Mouse (Mus musculus) midbrain, embryonic 13.5 days (tissue): ENCODE measurements around the gene Slc25a20. TPM values are rescaled to one million over a fixed set of nuclear protein-coding genes. Genes with fewer than 3 reads are reported as not detected.
A peak's percentile ranks its signal among the peaks of the same experiment; 100 is the strongest.

Source experiments
- ATAC-seq: fragments of 200-750 bp; cut with Nextera tagmentation; 2 replicates; pipeline ENCODE4 v1.8.0; 2017; ENCODE audit warnings: mild to moderate bottlenecking, moderate TSS enrichment, moderate library complexity
- H3K27ac ChIP-seq: fragments of 300-500 bp; sonication (generic); 2 replicates; pipeline ENCODE4 v1.5.1; 2015; ENCODE audit warnings: inconsistent platforms, mild to moderate bottlenecking, moderate library complexity
- H3K27me3 ChIP-seq: fragments of 300-500 bp; sonication (generic); 2 replicates; pipeline ENCODE4 v1.6.1; 2015; ENCODE audit warnings: mild to moderate bottlenecking, inconsistent platforms
- H3K36me3 ChIP-seq: fragments of 300-500 bp; sonication (generic); 2 replicates; pipeline ENCODE4 v1.6.1; 2015; ENCODE audit warnings: mild to moderate bottlenecking, inconsistent platforms
- H3K4me1 ChIP-seq: fragments of 300-500 bp; sonication (generic); replicated peaks from 2 replicates; pipeline ENCODE4 v1.6.1; 2015; ENCODE audit warnings: inconsistent platforms
- H3K4me2 ChIP-seq: fragments of 300-500 bp; sonication (generic); replicated peaks from 2 replicates; pipeline ENCODE4 v1.6.1; 2015; ENCODE audit warnings: moderate library complexity, mild to moderate bottlenecking, inconsistent platforms
- H3K4me3 ChIP-seq: fragments of 300-500 bp; sonication (generic); replicated peaks from 2 replicates; pipeline ENCODE4 v1.5.1; 2015; ENCODE audit warnings: mild to moderate bottlenecking, inconsistent platforms
- H3K9ac ChIP-seq: fragments of 300-500 bp; sonication (generic); replicated peaks from 2 replicates; pipeline ENCODE4 v1.6.1; 2015; ENCODE audit warnings: mild to moderate bottlenecking, inconsistent platforms
- H3K9me3 ChIP-seq: fragments of 300-500 bp; sonication (generic); 2 replicates; pipeline ENCODE4 v1.6.1; 2016; ENCODE audit warnings: mild to moderate bottlenecking, inconsistent platforms
- WGBS: fragments of 180-500 bp; shearing (Covaris S2); methylation state at CpG from one replicate; pipeline ENCODE4 v1.1.7; 2015; 5-methylcytosine and 5-hydroxymethylcytosine counted together
- polyA plus RNA-seq: library from polyadenylated mRNA; unstranded; fragments of >200 nt; fragmentation: Nextera tagmentation; extraction: Ambion mirVana; gene quantifications from 2 replicates; pipeline ENCODE4 v1.2.1, GENCODE M21; 2015

Gene Slc25a20
- polyA plus RNA-seq, result 39.5 and 40.5 TPM in 2 replicates

DNA sequence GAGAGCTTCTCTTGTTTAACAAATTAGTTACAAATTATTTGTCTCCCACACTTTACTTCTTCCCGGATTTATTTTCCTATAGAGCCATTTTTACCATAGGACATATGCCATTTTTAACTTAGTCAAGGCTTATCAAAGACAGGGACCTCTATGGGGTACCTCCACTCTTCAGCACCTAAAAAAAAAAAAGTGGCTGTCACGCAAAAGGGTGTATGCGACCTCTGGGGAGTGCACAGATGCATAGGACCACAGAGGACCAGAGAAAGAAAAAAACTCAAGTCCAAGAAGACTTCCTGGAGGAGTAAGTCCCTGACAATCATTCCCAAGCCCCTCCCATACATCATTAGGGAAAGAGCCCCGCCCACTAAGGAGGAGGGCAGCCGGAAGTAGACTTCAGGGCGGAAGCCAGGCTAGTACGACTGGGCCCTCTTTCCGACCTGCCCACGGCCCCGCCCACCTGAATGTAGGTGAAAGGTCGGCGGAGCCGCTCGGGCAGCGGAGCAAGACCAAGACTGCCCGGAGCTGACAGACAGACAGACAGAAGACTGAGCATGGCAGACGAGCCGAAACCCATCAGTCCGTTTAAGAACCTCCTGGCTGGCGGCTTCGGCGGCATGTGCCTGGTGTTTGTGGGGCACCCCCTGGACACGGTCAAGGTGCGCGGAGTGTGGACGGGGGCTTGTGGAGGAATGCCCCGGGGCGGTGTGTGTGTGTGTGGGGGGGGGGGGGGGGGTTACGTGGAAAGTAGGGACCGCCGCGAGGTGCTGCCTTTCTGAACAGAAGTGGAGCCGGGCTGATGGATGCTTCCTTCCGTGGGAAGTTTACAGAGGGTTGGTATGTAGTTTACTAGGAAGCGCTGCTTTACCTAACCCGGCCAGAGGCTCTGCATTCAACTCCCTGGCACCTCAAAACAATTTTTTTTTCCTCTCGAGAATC lies at the start of gene Slc25a20:
Gene Slc25a20 (plus strand): TSS at position 412 of the 936 bp plus-strand sequence.
- H3K27ac ChIP-seq, result no peak within 1 kb of the TSS
- peak; percentile 91 for ATAC-seq
- no peaks in the 10 kb centered on the region for H3K27me3 ChIP-seq
- WGBS, result 2% methylated on average over 31 of the region's 37 CpGs
- peak within 1 kb of the TSS; percentile 72 for H3K9ac ChIP-seq
- H3K4me3 ChIP-seq, result peak within 1 kb of the TSS; percentile 71
- H3K9me3 ChIP-seq, result no peaks in the 10 kb centered on the region
- no peaks in the 10 kb centered on the region; the same call in 1 of the 2 replicates for H3K36me3 ChIP-seq
- peak within 1 kb of the TSS; percentile 69 for H3K4me2 ChIP-seq
- H3K4me1 ChIP-seq, result peaks cover 12% of the 10 kb centered on the region

DNA sequence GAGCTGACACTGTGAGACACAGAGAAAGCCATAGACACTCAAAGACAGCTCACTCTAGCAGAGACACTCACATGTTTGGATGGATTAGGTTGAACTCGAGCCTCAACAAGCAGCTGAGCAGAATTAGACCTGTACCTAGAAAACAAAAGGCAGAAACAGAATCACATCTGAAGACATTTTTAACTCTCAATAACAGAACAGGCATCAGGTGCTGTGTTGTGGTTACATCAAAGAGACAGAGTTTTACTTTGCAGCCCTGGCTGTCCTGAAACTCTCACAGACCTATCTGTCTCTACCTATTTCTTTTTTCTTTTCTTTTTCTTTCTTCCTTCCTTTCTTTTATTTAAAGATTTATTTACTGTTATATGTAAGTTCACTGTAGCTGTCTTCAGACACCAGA lies 44.6 kb upstream of the Slc25a20 start:
- Histone ChIP-seq H3K9me3 (no peaks in the 10 kb centered on the region), H3K9ac (no peak overlapping the region), H3K4me2 (no peak overlapping the region), H3K27me3 (no peaks in the 10 kb centered on the region), H3K36me3 (peaks cover 69% of the 10 kb centered on the region), H3K27ac (no peak overlapping the region), H3K4me1 (no peaks in the 10 kb centered on the region), H3K4me3 (no peak overlapping the region)
- ATAC-seq, result no peak
- WGBS, result 91% methylated on average over 1 of the region's 1 CpGs

GRCm38 (mm10) chr9:108626498-108626897 lies 35.4 kb upstream of the Slc25a20 start:
- Histone ChIP-seq H3K4me2 (no peak overlapping the region), H3K27me3 (no peaks in the 10 kb centered on the region), H3K4me3 (no peak overlapping the region), H3K4me1 (no peaks in the 10 kb centered on the region), H3K27ac (no peak overlapping the region), H3K9ac (no peak overlapping the region), H3K36me3 (peaks cover 16% of the 10 kb centered on the region), H3K9me3 (no peaks in the 10 kb centered on the region)
- WGBS, result 95% methylated on average over 2 of the region's 2 CpGs
- no peak for ATAC-seq

DNA sequence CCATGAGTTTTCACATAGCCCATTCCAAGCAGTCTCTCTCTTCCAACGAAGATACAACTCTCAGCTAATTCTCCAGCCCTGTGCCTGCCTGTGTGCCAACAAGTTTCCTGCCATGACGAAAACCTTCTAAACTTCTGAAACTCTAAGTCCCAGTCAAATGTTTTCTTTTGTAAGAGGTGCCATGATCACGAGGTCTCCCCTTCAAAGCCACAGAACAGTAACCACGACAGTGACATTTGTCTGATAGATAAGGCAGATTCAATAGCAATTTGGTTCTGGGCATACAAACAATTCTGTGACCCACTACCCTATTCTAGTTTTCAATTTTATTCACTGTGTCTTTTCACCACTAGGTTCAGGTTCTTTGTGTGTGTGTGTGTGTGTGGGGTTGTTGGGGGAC lies 33.7 kb upstream of the Slc25a20 start:
- H3K4me3 ChIP-seq, result no peak overlapping the region
- no peaks in the 10 kb centered on the region for H3K9me3 ChIP-seq
- no peak overlapping the region for H3K27ac ChIP-seq
- 85% methylated on average over 4 of the region's 4 CpGs for WGBS
- no peak overlapping the region for H3K4me2 ChIP-seq
- H3K27me3 ChIP-seq, result no peaks in the 10 kb centered on the region
- no peak overlapping the region for H3K9ac ChIP-seq
- no peak for ATAC-seq
- H3K36me3 ChIP-seq, result peaks cover 18% of the 10 kb centered on the region
- H3K4me1 ChIP-seq, result no peaks in the 10 kb centered on the region

DNA sequence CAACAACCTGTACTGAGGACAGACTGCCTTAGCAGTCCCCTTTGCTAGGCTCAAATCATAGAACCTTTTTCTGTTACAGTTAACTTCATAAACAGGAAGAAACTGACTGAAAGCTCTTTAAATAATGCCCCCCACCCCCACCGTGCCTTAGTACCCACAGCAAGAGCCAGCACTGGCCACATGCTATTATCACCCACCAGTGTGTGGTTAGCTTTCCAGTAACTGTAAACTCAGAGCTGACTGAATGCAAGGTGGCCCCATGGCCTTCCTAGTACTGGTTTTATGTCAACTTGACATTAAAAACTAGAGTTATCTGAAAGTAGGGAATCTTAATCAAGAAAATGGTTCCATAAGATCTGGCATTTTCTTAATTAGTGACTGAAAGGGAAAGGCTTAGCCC lies 31.2 kb upstream of the Slc25a20 start:
- Histone ChIP-seq H3K36me3 (peaks cover 15% of the 10 kb centered on the region), H3K27me3 (no peaks in the 10 kb centered on the region), H3K9me3 (no peaks in the 10 kb centered on the region), H3K27ac (no peak overlapping the region), H3K4me1 (no peaks in the 10 kb centered on the region), H3K4me3 (no peak overlapping the region), H3K9ac (no peak overlapping the region), H3K4me2 (no peak overlapping the region)
- 94% methylated on average over 1 of the region's 1 CpGs for WGBS
- ATAC-seq, result no peak

- Histone ChIP-seq H3K4me1 (no peaks in the 10 kb centered on the region), H3K27me3 (no peaks in the 10 kb centered on the region), H3K27ac (no peak overlapping the region), H3K36me3 (peaks cover 11% of the 10 kb centered on the region), H3K4me2 (no peak overlapping the region), H3K4me3 (no peak overlapping the region), H3K9ac (no peak overlapping the region), H3K9me3 (no peaks in the 10 kb centered on the region)
- 93% methylated on average over 5 of the region's 5 CpGs for WGBS
- ATAC-seq, result no peak
Measured at GRCm38 (mm10) chr9:108631631-108632256, 30.1 kb upstream of the Slc25a20 start.

GRCm38 (mm10) chr9:108632375-108632774 lies 29.5 kb upstream of the Slc25a20 start:
- H3K27ac ChIP-seq, result no peak overlapping the region
- H3K9me3 ChIP-seq, result no peaks in the 10 kb centered on the region
- no peaks in the 10 kb centered on the region for H3K4me1 ChIP-seq
- peaks cover 10% of the 10 kb centered on the region for H3K36me3 ChIP-seq
- WGBS, result 93% methylated on average over 5 of the region's 5 CpGs
- no peak for ATAC-seq
- H3K4me3 ChIP-seq, result no peak overlapping the region
- no peak overlapping the region for H3K9ac ChIP-seq
- H3K4me2 ChIP-seq, result no peak overlapping the region
- H3K27me3 ChIP-seq, result no peaks in the 10 kb centered on the region

- H3K9ac ChIP-seq, result no peak overlapping the region
- no peak overlapping the region for H3K27ac ChIP-seq
- 73% methylated on average over 2 of the region's 2 CpGs for WGBS
- H3K36me3 ChIP-seq, result peaks cover 7% of the 10 kb centered on the region
- no peak for ATAC-seq
- H3K4me1 ChIP-seq, result no peaks in the 10 kb centered on the region
- no peaks in the 10 kb centered on the region for H3K9me3 ChIP-seq
- H3K27me3 ChIP-seq, result no peaks in the 10 kb centered on the region
- H3K4me2 ChIP-seq, result no peak overlapping the region
- no peak overlapping the region for H3K4me3 ChIP-seq
Measured at GRCm38 (mm10) chr9:108633846-108634245, 28.0 kb upstream of the Slc25a20 start.

- Histone ChIP-seq H3K27me3 (no peaks in the 10 kb centered on the region), H3K9me3 (no peaks in the 10 kb centered on the region), H3K4me2 (no peak overlapping the region), H3K27ac (no peak overlapping the region), H3K36me3 (peaks cover 12% of the 10 kb centered on the region), H3K4me1 (no peaks in the 10 kb centered on the region), H3K4me3 (no peak overlapping the region), H3K9ac (no peak overlapping the region)
- no peak for ATAC-seq
- 86% methylated on average over 2 of the region's 2 CpGs for WGBS
Measured at GRCm38 (mm10) chr9:108635415-108635814, 26.5 kb upstream of the Slc25a20 start.

DNA sequence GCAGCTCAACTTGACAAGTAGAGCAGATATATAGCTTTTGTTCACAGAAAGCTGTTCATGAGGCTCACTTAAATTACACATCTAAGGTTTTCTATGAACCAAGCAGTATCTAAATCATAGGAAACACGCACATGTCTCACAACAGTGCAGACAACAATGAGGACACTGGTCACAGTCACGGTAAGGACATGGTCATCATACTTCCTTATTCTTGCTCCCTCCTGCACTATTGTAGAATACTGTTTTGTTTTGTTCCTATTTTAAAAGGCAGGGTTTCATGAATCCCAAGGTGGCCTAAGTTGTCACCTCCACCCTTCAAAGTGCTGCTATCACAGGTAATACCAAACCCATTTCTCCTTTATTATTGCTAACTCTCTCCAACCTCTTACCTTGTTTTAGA lies 22.1 kb upstream of the Slc25a20 start:
- Histone ChIP-seq H3K27ac (no peak overlapping the region), H3K9me3 (no peaks in the 10 kb centered on the region), H3K27me3 (no peaks in the 10 kb centered on the region), H3K4me3 (no peak overlapping the region), H3K9ac (no peak overlapping the region), H3K4me2 (no peak overlapping the region), H3K4me1 (no peaks in the 10 kb centered on the region), H3K36me3 (peaks cover 28% of the 10 kb centered on the region)
- whole genome bisulfite sequencing, result 90% methylated on average over 2 of the region's 2 CpGs
- ATAC-seq, result no peak

GRCm38 (mm10) chr9:108648166-108648565 lies 13.7 kb upstream of the Slc25a20 start:
- ATAC-seq, result no peak

More at GRCm38 (mm10) chr9:108648166-108648565, 13.7 kb upstream of the Slc25a20 start:
- H3K4me3 ChIP-seq, result peak overlapping the region; percentile 95
- peak overlapping the region; percentile 97 for H3K4me2 ChIP-seq
- H3K9ac ChIP-seq, result peak overlapping the region; percentile 94
- WGBS, result 49% methylated on average over 10 of the region's 10 CpGs
- peaks cover 24% of the 10 kb centered on the region for H3K4me1 ChIP-seq
- no peaks in the 10 kb centered on the region for H3K9me3 ChIP-seq
- no peak overlapping the region for H3K27ac ChIP-seq
- H3K27me3 ChIP-seq, result no peaks in the 10 kb centered on the region
- H3K36me3 ChIP-seq, result peaks cover 4% of the 10 kb centered on the region
